Mouse (Mus musculus): ENCODE data around the gene Mctp1. TPM values are rescaled to one million over a fixed set of nuclear protein-coding genes. Genes with fewer than 3 reads are reported as not detected.
"Not testable (repeated sequence)": the region's sequence is repeated elsewhere in the genome, so short reads cannot be mapped to it uniquely, and the experiment has no call there.

Mctp1 gene
- total RNA-seq, 2 experiments from 2014 or later: 1.6 to 2.6 TPM

DNA sequence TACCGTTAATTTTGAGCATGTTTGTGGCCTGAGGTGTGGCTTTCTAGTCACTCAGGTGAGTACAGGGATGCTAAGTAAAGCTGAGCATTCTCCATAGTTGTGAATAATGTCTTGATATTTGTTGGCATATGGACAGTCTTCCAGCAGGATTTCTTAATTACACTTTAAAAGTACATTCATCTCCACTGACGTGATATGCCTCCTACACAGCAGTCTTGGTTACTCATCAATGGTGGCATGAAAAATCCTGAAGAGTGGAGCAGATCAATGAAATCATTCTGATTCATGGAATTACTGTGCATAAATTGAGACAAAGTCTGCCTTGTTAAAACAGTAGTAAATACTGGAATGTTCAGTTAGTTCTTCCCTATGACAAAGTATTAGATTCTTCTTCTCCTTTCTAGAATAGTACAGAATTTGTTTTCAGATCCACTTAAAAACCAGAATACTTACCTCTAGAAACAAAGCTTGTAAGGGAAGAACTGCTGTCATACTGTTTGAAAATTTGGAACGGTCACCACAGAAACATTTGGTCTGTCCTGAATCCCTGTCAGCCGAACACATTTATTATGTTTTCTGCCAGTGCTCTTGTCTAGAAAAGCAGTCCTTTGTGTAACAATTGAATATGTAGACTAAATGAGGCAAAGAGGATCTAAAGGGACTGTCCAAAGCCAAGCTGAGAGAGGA, 511.6 kb downstream of the Mctp1 start:
- intact Hi-C loops (cut with DNase I): no loop called here
- no peak for DNase-seq

DNA sequence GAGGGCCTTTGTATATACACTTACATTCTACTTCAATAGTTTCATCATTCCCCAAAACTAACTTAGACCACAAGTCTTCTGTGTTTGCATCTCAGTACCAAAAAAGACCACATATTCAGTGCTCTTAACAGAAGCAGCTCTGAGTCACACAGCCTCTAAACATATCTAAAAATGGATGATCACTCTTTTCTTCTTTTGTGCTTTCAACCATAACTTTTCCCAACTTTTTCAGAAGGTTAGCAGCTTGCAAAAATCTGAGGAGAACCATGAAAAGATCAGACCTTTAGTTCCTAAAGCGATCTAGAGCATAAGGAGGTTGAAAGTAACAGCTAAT, 512.1 kb downstream of the Mctp1 start:
- intact Hi-C loops (cut with DNase I): no loop called here
- DNase-seq: no peak

DNA sequence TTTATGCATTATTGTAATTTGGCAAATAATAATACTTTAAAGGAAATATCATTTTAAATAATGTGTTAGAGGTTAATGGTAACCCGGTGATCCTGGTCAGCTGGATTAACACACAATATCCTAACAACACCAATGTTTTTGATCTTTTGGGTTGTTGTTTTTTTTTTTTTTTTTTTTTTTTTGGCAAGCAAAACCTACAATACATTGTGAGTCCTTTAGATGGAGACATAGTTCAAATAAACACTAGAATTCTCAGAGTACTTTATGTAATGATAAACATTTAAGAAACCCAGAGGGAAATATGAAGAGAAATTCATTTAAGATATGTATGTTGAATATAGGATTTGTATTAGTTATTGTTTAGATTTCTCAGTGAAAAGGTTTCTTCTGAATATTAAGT, 534.0 kb downstream of the Mctp1 start:
- intact Hi-C loops (cut with DNase I): no loop called here
- DNase-seq: no peak

DNA sequence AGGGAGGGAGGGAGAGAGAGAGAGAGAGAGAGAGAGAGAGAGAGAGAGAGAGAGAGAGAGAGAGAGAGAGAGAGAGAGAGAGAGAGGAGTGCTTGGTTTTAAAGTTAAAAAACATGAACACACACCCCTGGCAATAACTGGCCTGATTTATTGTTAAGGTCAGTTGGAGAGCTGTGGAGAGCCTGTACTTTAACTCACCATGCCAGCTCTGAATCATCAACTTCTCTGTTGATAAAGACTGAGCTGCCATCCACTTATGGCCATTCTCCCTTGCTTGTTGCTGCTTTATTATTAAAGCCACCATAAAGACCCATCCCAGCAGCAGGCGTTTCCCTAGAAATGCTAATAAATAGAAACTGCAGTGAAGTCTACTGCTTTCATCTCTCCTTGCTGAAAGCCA, 542.5 kb downstream of the Mctp1 start:
- no peak for DNase-seq
- intact Hi-C loops (cut with DNase I): no loop called here

DNA sequence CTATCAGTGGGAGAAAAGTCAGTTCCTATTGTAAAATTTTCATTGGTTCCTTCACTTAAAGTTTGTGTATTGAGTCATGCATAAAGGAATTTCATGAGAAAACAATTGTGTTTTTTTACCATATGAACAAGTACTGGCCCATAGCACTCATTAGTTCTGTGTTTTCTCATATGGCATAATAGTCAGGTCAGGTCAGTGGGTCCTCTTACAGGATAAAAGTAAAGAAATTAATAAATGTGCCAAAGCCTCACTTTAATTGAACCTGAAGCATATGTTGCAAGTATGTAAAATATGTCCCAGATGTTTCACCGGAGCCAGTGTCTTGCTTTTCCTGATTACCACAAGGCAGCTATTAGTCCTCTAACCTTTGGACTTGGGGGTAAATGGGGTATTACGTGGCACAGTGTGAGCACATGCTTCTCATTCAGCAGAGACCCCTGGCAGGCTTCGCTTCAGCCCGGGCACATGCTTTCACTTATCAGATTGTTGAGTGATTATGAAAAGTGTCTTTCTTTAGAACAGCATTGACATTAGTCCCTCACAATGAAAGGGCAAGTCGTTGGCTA, 543.6 kb downstream of the Mctp1 start:
- intact Hi-C loops (cut with DNase I): no loop called here
- DNase-seq: no peak

- intact Hi-C loops (cut with DNase I): no loop called here
- DNase-seq: no peak
These were observed 544.8 kb downstream of the Mctp1 start for GRCm38 (mm10) chr13:76929152-76929551.

DNA sequence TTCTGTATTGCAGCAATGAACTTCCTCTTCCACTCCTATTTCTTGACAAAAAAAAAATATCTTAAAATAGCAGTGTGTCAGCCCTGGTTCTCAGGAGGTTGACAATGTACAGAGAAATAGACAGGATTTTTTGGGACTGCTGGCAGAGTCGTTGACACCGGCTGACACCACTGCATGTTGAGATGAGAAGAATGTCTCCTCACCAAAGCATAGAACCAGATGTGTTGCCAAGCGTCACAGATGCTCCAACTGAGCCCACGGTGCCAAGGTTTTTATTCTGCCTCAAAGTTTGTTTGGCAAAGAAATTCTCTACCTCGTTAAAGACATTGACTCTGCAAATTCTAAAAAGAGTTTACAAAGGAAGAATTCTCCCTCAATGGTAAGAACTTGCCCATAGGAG, 548.6 kb downstream of the Mctp1 start:
- intact Hi-C loops (cut with DNase I): no loop called here
- DNase-seq: no peak

GRCm38 (mm10) chr13:76949234-76949633, 564.9 kb downstream of the Mctp1 start:
- DNase-seq: no peak
- intact Hi-C loops (cut with DNase I): no loop called here

- DNase-seq: no peak
- intact Hi-C loops (cut with DNase I): no loop called here
These were observed 583.3 kb downstream of the Mctp1 start for GRCm38 (mm10) chr13:76967588-76967987.

DNA sequence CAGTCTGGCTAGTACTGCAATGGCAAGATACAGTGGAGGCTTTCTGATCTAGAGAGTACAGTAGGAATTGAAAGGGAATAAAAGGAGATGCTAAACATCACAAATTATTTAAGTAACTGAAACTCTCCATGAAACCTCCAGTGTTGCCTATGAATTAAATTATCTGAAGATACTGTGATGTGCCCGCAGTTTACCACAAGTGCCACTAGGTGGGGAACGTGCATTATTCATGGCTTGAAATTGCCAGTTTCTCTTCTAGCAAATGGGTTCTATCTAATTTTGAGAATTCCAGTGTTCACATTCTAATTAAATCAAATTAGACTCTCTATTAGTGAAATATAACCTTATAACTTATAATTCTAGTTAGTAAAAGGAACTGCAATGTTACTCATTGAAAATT, 585.1 kb downstream of the Mctp1 start:
- peak; percentile 11 to 49 for DNase-seq
- intact Hi-C loops (cut with DNase I): no loop called here

- DNase-seq; intact Hi-C loops (cut with DNase I): not testable (repeated sequence)
These were observed 586.7 kb downstream of the Mctp1 start for GRCm38 (mm10) chr13:76971046-76971445.

- no peak for DNase-seq
- intact Hi-C loops (cut with DNase I): no loop called here
These were observed 618.3 kb downstream of the Mctp1 start for GRCm38 (mm10) chr13:77002628-77003027.

GRCm38 (mm10) chr13:77003684-77004083, 619.3 kb downstream of the Mctp1 start:
- DNase-seq: no peak
- intact Hi-C loops (cut with DNase I): no loop called here

- no peak for DNase-seq
- intact Hi-C loops (cut with DNase I): no loop called here
These were observed 634.5 kb downstream of the Mctp1 start for GRCm38 (mm10) chr13:77018851-77019250.

DNA sequence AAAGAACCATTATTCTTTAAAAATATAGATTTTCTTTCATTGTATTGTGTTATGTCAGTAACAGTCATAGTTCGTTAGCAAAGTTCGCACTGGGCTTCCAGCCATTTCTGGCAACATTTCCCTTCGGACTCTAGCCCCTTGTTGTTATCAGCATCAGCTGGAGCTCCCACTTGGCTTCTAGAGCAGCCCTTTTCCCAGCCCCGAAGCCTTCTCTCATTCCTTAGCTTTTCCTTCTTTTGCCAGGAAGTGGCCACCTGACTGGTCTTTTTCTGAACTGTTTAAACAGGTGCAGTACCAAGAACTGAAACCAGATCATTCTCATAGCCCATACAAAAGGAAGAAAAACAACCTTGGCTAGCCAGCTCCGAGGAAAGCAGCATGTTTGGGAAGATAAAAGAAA, 645.3 kb downstream of the Mctp1 start:
- DNase-seq: peak; percentile 11 to 20
- intact Hi-C loops (cut with DNase I): no loop called here

DNA sequence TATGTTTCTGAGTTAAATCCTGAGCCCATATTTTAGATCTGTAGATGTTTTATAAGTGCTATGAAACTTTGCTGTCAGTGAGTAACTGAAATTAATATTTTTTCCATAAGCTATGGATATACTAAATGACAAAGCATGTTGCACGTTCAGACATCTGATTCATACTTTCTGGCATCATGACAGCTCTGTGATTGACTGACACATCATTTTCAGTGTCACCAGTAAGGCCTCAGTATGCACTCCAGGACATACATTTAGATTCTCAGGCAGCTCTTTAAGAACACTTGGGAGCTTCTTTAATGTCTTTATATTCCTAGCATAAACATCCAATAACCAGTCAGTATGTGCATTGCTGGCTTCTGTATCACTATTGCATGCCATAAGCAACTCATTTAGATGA, 659.0 kb downstream of the Mctp1 start:
- intact Hi-C loops (cut with DNase I): loop anchor here (10.0 kb wide), 2 partner anchors 671 to 1161 kb away; no protein-coding TSS in a partner anchor
- DNase-seq: no peak

GRCm38 (mm10) chr13:77045375-77045774, 661.0 kb downstream of the Mctp1 start:
- intact Hi-C loops (cut with DNase I): loop anchor here (2.0 to 10.0 kb wide), 3 partner anchors 167 to 1159 kb away; no protein-coding TSS in a partner anchor
- no peak for DNase-seq

- DNase-seq: peak in 1 of 2 experiments; percentile 7
- intact Hi-C loops (cut with DNase I): loop anchor here (10.0 kb wide), 2 partner anchors 668 to 1158 kb away; no protein-coding TSS in a partner anchor
These were observed 662.1 kb downstream of the Mctp1 start for GRCm38 (mm10) chr13:77046416-77046815.

DNA sequence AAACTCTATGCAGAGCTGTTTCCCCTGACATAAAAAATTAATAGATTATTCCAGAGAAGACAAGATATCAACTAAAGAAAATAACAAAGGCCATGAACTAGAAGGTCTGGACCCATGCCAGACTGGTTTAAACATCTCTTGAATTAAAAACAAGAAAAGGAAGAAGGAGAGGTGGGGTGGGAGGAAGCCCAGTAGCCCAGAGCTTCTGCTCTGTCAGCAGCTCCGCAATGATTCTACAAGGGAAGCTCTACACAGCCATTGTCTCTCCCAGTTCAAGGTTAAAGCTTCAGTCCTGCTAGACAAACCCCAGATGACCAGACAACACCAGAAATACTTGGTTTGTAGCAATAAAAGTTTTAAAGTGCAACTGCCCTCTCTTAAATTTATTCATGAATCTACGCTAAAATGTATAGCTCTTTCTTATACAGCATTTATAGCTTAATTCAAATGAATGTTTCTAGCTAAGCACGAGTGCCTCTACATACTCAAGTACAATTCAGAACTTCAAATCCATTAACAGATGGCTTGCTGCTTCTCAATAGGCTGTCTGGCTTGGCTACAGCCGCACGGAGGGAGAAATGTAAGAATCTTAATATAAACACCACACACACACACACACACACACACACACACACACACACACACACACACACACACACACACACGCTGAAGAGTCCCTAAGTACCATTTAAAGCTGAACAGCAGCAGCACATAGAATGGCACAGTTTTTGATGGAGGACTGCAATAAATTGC, 663.0 kb downstream of the Mctp1 start:
- intact Hi-C loops (cut with DNase I): loop anchor here (10.0 kb wide), 2 partner anchors 667 to 1157 kb away; no protein-coding TSS in a partner anchor

DNA sequence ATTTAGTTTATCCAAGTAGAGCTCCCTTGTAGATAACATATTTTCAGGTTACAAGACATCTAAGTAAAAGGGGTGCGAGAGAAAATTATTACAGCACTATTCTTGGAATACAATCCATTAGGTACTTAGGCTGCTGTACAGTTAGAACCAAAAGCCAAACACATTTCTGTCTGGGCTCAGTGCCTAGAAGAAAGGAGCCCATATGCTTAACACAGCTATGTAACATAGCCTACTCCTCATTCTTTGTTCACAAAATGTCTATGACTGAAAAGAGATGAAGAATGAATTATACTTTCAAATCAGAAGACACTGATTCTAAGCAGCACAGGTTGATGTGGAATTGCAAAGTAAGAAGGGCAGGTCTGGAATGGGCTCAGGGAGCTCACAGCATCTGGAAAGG, 664.1 kb downstream of the Mctp1 start:
- intact Hi-C loops (cut with DNase I): loop anchor here (10.0 kb wide), 2 partner anchors 666 to 1156 kb away; no protein-coding TSS in a partner anchor
- DNase-seq: no peak

More for the DNA sequence above, 663.0 kb downstream of the Mctp1 start:
- DNase-seq: no peak

- no peak for DNase-seq
- intact Hi-C loops (cut with DNase I): loop anchor here (10.0 kb wide), 2 partner anchors 665 to 1155 kb away; no protein-coding TSS in a partner anchor
These were observed 665.4 kb downstream of the Mctp1 start for GRCm38 (mm10) chr13:77049736-77050135.

Measured in heart, postnatal 14 days (tissue).